Mouse (Mus musculus) heart, embryonic 16.5 days (tissue): ENCODE results near the gene Oosp2. TPM values are rescaled to one million over a fixed set of nuclear protein-coding genes. Genes with fewer than 3 reads are reported as not detected.

Source experiments
- polyA plus RNA-seq: library from polyadenylated mRNA; unstranded; fragments of >200 nt; fragmentation: Nextera tagmentation; extraction: Ambion mirVana; gene quantifications from 2 replicates; pipeline ENCODE4 v1.2.1, GENCODE M21; 2015

Gene Oosp2
- polyA plus RNA-seq, 1 experiment from 2014 or later = not detected

Other genes with a start within 250 kb of the Oosp2 start
- 1.6 and 3.8 TPM in 2 replicates for gene Ms4a4b, start 217.0 kb downstream of the Oosp2 start, polyA plus RNA-seq
- 3.2 and 4.2 TPM in 2 replicates for gene Ms4a6c, start 191.2 kb downstream of the Oosp2 start, polyA plus RNA-seq
- gene Gm8369, start 174.6 kb downstream of the Oosp2 start, polyA plus RNA-seq = not detected in 2 replicates
- 4.8 and 7.9 TPM in 2 replicates for gene Ms4a6b, start 144.0 kb downstream of the Oosp2 start, polyA plus RNA-seq
- 0.93 and 1.1 TPM in 2 replicates for gene Ms4a4d, start 123.8 kb downstream of the Oosp2 start, polyA plus RNA-seq
- 3.6 and 4.0 TPM in 2 replicates for gene Ms4a6d, start 55.7 kb downstream of the Oosp2 start, polyA plus RNA-seq
- gene Ms4a2, start 36.8 kb downstream of the Oosp2 start, polyA plus RNA-seq = 0.09 and 0.10 TPM in 2 replicates
- 0.14 and 0.15 TPM in 2 replicates for gene Ms4a3, start 19.7 kb downstream of the Oosp2 start, polyA plus RNA-seq
- not detected in 2 replicates for gene Oosp1, start 30.6 kb upstream of the Oosp2 start, polyA plus RNA-seq
- not detected in 2 replicates for gene Oosp3, start 36.5 kb upstream of the Oosp2 start, polyA plus RNA-seq
- gene Gif, start 87.0 kb upstream of the Oosp2 start, polyA plus RNA-seq = not detected in 2 replicates
- gene Mrpl16, start 109.8 kb upstream of the Oosp2 start, polyA plus RNA-seq = 66.1 and 70.5 TPM in 2 replicates
- 6.2 and 6.4 TPM in 2 replicates for gene Stx3, start 158.8 kb upstream of the Oosp2 start, polyA plus RNA-seq
- gene Olfr1417, start 178.7 kb upstream of the Oosp2 start, polyA plus RNA-seq = not detected in 2 replicates
- not detected in 2 replicates for gene Olfr1418, start 200.5 kb upstream of the Oosp2 start, polyA plus RNA-seq
- gene Olfr1419, start 214.5 kb upstream of the Oosp2 start, polyA plus RNA-seq = not detected in 2 replicates
- gene Olfr1420, start 226.0 kb upstream of the Oosp2 start, polyA plus RNA-seq = 0.12 TPM in 1 of 2 replicates, not detected in the other